Mouse (Mus musculus) frontal cortex, postnatal 25 days (tissue): ENCODE data around the gene Ubtd2.

Source experiments
- DNase-seq, 2 experiments: peaks; one replicate each; pipeline ENCODE4 v3.0.0; 2022; ENCODE audit warnings: low spot score in 2 of 2

Gene Ubtd2

DNA sequence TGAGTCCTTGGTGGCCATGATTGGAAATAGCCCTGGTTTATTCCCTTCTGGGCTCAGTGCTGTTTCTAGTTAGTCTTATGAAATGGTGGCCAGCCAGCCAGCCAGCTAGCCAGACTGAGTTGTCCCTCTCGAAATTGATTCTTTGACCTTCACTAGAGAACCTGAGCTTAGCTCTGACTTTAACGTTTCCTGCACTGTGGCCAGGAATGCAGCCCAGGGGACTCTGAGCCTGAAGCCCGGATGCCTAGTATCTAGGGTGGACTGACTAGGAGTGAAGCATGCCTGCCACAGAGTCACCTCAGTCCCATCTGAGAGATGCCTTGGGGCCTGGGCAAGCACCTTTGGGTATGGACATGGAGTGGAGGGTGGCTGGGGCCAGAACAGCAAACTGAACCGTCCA lies 109.5 kb downstream of the Ubtd2 start:
- no peak for DNase-seq

DNA sequence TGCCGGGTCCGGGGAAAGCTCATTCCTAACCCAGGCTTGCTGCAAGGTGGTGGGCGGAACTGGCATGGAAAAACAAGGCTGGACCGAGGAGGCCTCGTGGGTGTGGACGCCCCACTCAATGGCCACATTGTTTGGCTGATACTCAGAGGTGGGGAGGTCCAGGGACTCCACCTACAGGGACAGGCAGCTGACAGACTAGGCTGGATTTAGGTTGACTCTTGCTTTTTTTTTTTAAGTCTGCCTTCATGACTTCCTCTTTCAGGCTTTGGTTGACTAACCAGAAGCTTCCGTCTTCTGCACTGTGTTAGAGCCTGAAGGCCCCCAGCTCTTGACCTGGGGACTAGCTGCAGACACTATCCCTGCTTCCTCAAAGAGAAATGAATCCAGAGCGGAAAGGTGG lies 109.9 kb downstream of the Ubtd2 start:
- DNase-seq: no peak

DNA sequence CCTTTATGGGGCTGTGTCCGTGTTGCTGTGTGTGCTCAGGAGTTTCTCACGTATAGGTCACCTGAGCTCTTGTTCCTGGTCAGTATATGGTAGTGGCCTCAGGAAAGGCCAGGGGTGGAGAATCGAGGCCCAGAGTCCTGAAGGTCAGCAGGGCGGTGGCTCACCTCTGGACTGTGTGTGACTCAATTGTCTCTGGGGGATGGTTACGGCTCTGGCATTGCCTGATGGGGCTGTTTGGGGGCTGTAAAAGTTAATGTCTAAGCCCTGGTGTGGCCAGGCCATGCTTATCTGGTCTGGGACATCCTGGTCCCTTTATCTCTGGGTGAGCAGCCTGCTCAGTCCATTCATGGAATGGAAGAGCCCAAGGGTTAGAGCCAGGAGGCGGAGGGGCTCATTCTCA lies 111.0 kb downstream of the Ubtd2 start:
- DNase-seq: no peak
